Mouse (Mus musculus) layer of hippocampus, postnatal 36 days (tissue): Measurements from ENCODE around the gene Cers1. TPM values are rescaled to one million over a fixed set of nuclear protein-coding genes. Genes with fewer than 3 reads are reported as not detected.

Experiments used
- total RNA-seq, 2 experiments: library from RNA; stranded (reverse); gene quantifications; 2 replicates each; pipeline ENCODE4 v1.2.3; 2021

The Cers1 gene
- total RNA-seq, 2 experiments from 2014 or later: 116 to 127 TPM

Other genes with a start within 250 kb of the Cers1 start
- 1 to 10 TPM; 5.0 to 8.5 TPM for gene Tm6sf2, start 242.9 kb upstream of the Cers1 start, total RNA-seq
- gene Hapln4, start 232.3 kb upstream of the Cers1 start, total RNA-seq: 10 to 100 TPM; 73.7 to 91.3 TPM
- gene Ncan, start 194.9 kb upstream of the Cers1 start, total RNA-seq: 100 to 1,000 TPM; 167 to 170 TPM
- 10 to 100 TPM; 25.4 to 30.5 TPM for gene Nr2c2ap, start 184.4 kb upstream of the Cers1 start, total RNA-seq
- gene Rfxank, start 176.6 kb upstream of the Cers1 start, total RNA-seq: 10 to 100 TPM; 14.0 to 15.3 TPM
- gene Borcs8, start 176.3 kb upstream of the Cers1 start, total RNA-seq: 10 to 100 TPM; 43.9 to 50.8 TPM
- gene Mef2b, start 176.1 kb upstream of the Cers1 start, total RNA-seq: under 1 TPM; 0.27 to 0.38 TPM
- 10 to 100 TPM; 43.5 to 57.1 TPM for gene Tmem161a, start 143.4 kb upstream of the Cers1 start, total RNA-seq
- 10 to 100 TPM; 44.8 to 49.7 TPM for gene Slc25a42, start 103.5 kb upstream of the Cers1 start, total RNA-seq
- 100 to 1,000 TPM; 118 to 126 TPM for gene Sugp2, start 81.5 kb upstream of the Cers1 start, total RNA-seq
- 10 to 100 TPM; 47.0 to 50.5 TPM for gene Armc6, start 81.3 kb upstream of the Cers1 start, total RNA-seq
- gene Homer3, start 32.9 kb upstream of the Cers1 start, total RNA-seq: 10 to 100 TPM; 77.3 to 86.6 TPM
- 10 to 100 TPM; 39.7 to 40.2 TPM for gene Ddx49, start 13.3 kb upstream of the Cers1 start, total RNA-seq
- 100 to 1,000 TPM; 129 to 133 TPM for gene Cope, start 13.3 kb upstream of the Cers1 start, total RNA-seq
- gene Gdf1, start 14.0 kb downstream of the Cers1 start, total RNA-seq: 10 to 100 TPM; 11.2 to 18.7 TPM
- 10 to 100 TPM; 70.4 to 72.6 TPM for gene Upf1, start 37.5 kb downstream of the Cers1 start, total RNA-seq
- gene Comp, start 57.8 kb downstream of the Cers1 start, total RNA-seq: under 1 TPM; 0.32 to 0.91 TPM
- gene Crtc1, start 123.8 kb downstream of the Cers1 start, total RNA-seq: 100 to 1,000 TPM; 181 to 187 TPM
- gene Klhl26, start 161.2 kb downstream of the Cers1 start, total RNA-seq: 10 to 100 TPM; 57.4 to 59.0 TPM
- 100 to 1,000 TPM; 312 to 335 TPM for gene Tmem59l, start 171.6 kb downstream of the Cers1 start, total RNA-seq
- 10 to 100 TPM; 42.9 to 45.2 TPM for gene Crlf1, start 177.4 kb downstream of the Cers1 start, total RNA-seq
- gene Rex1bd, start 191.0 kb downstream of the Cers1 start, total RNA-seq: 100 to 1,000 TPM in 1 of 2 experiments, 10 to 100 TPM in 1; 97.5 to 102 TPM
- 100 to 1,000 TPM; 947 to 957 TPM for gene Uba52, start 195.0 kb downstream of the Cers1 start, total RNA-seq
- gene Fkbp8, start 211.9 kb downstream of the Cers1 start, total RNA-seq: 100 to 1,000 TPM; 436 to 447 TPM
- 10 to 100 TPM; 38.2 to 38.3 TPM for gene Kxd1, start 212.2 kb downstream of the Cers1 start, total RNA-seq
- 10 to 100 TPM; 18.6 to 23.4 TPM for gene Ell, start 223.7 kb downstream of the Cers1 start, total RNA-seq